Mouse (Mus musculus) liver, adult 2 months (tissue): ENCODE results near the gene Plscr1. TPM values are rescaled to one million over a fixed set of nuclear protein-coding genes. Genes with fewer than 3 reads are reported as not detected.
A peak's percentile ranks its signal among the peaks of the same experiment; 100 is the strongest.

Source experiments
- DNase-seq: peaks from one replicate; pipeline ENCODE4 v3.0.0-alpha.2; 2011; ENCODE audit warnings: low read depth, low spot score; ENCODE audit errors: extremely low read depth
- H3K27ac ChIP-seq: fragments of 200-500 bp; replicated peaks from 2 replicates; pipeline ENCODE4 v1.5.1; 2012; ENCODE audit warnings: low read depth, mild to moderate bottlenecking, control low read depth, inconsistent platforms, low read length; ENCODE audit not compliant: insufficient read depth
- H3K27me3 ChIP-seq: fragments of 200-500 bp; 2 replicates; pipeline ENCODE4 v1.6.1; 2012; ENCODE audit warnings: mild to moderate bottlenecking, moderate library complexity, low read length, inconsistent platforms; ENCODE audit not compliant: control insufficient read depth, insufficient read depth
- H3K36me3 ChIP-seq: fragments of 200-500 bp; 2 replicates; pipeline ENCODE4 v1.6.1; 2012; ENCODE audit warnings: low read length, inconsistent platforms; ENCODE audit not compliant: control insufficient read depth, insufficient read depth
- H3K4me1 ChIP-seq: fragments of 200-500 bp; 2 replicates; pipeline ENCODE4 v1.6.1; 2011; ENCODE audit warnings: low read length; ENCODE audit not compliant: control insufficient read depth, insufficient read depth
- H3K4me3 ChIP-seq: fragments of 200-500 bp; 2 replicates; pipeline ENCODE4 v1.5.1; 2011; ENCODE audit warnings: low read depth, mild to moderate bottlenecking, control low read depth, low read length, moderate library complexity; ENCODE audit not compliant: insufficient read depth
- H3K79me2 ChIP-seq: fragments of 200-500 bp; 2 replicates; pipeline ENCODE4 v1.6.1; 2012; ENCODE audit warnings: inconsistent platforms, mild to moderate bottlenecking, low read length, moderate library complexity; ENCODE audit not compliant: control insufficient read depth, insufficient read depth
- H3K9ac ChIP-seq: fragments of 200-500 bp; 2 replicates; pipeline ENCODE4 v1.6.1; 2012; ENCODE audit warnings: low read depth, mild to moderate bottlenecking, control low read depth, inconsistent platforms, low read length
- CTCF ChIP-seq: fragments of 200-500 bp; IDR thresholded peaks from 2 replicates; pipeline ENCODE4 v1.5.1; 2011; ENCODE audit warnings: low read depth, low read length, control low read depth
- POLR2A ChIP-seq: fragments of 200-500 bp; IDR thresholded peaks from 2 replicates; pipeline ENCODE4 v1.6.1; 2011; ENCODE audit warnings: low read length, control low read depth; ENCODE audit not compliant: insufficient read depth; ENCODE audit errors: extremely low read depth
- WGBS: fragments of 180-500 bp; shearing (Covaris S2); methylation state at CpG from one replicate; pipeline ENCODE4 v1.1.7; 2018; 5-methylcytosine and 5-hydroxymethylcytosine counted together
- polyA plus RNA-seq: library from polyadenylated mRNA; depleted of rRNA; stranded (reverse); fragments of >200 nt; gene quantifications from 2 replicates; pipeline ENCODE4 v1.2.3, GENCODE M21; 2012
- total RNA-seq: library from RNA; depleted of rRNA; stranded (reverse); fragments of >200 nt; gene quantifications from 2 replicates; pipeline ENCODE4 v1.2.3, GENCODE M21; 2014

Plscr1 gene
- total and polyA plus RNA-seq, 2 experiments = 9.9 to 18.3 TPM

DNA sequence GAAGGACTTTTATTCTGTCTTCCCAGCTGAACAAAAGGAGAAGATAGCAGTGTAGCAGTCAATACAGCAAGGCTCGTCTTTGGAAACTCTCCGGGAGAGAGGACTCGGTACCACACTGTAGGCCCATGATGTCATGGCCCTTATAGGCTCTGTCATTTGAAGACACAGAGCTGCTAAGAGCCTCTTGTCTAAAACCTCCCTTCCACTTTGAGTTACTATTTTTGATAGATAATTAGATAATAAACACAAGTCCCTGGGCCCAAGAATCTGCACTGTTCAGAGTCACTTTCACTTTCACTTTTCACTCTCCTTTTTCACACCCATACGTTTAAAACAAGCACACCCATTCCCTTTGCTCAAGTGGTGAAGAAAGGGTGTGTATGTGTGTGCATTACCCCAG lies 16.2 kb downstream of the Plscr1 start:
- TF ChIP-seq CTCF (no peak), POLR2A (no peak)
- 25% methylated on average over 4 of the region's 4 CpGs for WGBS
- Histone ChIP-seq H3K27ac (peak overlapping the region; percentile 86), H3K4me3 (peak overlapping the region; percentile 35), H3K4me1 (peaks cover 13% of the 10 kb centered on the region), H3K27me3 (no peaks in the 10 kb centered on the region), H3K36me3 (peaks cover 16% of the 10 kb centered on the region; the same call in 1 of the 2 replicates), H3K9ac (peak overlapping the region; percentile 49), H3K79me2 (peaks cover 2% of the 10 kb centered on the region; the same call in 1 of the 2 replicates)
- DNase-seq = peak; percentile 66

DNA sequence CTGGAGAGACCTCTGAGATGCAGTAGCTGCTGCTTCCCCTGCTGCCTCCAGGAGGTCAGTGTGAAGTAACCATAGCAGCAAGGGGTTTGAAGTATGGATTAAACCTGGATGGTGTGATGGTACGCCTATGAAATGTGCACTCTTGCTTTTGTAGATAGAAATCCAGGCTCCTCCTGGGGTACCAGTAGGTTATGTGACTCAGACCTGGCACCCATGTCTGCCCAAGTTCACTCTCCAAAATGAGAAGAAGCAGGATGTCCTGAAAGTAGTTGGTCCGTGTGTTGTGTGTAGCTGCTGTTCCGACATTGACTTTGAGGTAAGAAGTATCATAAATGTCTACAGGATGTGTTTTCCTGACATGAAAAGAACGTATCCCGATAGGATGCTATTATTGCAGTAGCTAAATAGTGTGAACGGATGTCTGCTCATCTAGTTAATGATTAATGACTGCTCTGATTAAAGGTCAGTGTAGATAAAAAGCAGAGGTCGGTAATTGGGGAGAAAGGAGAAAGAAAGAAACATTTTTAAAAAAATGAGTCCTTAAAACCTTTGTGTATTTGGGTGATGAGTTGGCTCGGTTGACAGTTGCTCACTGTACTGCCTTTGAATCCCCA lies 17.1 kb downstream of the Plscr1 start:
- H3K27ac ChIP-seq = peak overlapping the region; percentile 93
- 15% methylated on average over 8 of the region's 8 CpGs for WGBS
- H3K4me1 ChIP-seq = peaks cover 16% of the 10 kb centered on the region
- H3K9ac ChIP-seq = no peak overlapping the region
- H3K27me3 ChIP-seq = no peaks in the 10 kb centered on the region
- H3K79me2 ChIP-seq = peaks cover 2% of the 10 kb centered on the region; the same call in 1 of the 2 replicates
- peak; percentile 90 for DNase-seq
- H3K4me3 ChIP-seq = no peak overlapping the region
- peaks cover 9% of the 10 kb centered on the region; the same call in 1 of the 2 replicates for H3K36me3 ChIP-seq
- TF ChIP-seq CTCF = no peak
- no peak for TF ChIP-seq POLR2A

DNA sequence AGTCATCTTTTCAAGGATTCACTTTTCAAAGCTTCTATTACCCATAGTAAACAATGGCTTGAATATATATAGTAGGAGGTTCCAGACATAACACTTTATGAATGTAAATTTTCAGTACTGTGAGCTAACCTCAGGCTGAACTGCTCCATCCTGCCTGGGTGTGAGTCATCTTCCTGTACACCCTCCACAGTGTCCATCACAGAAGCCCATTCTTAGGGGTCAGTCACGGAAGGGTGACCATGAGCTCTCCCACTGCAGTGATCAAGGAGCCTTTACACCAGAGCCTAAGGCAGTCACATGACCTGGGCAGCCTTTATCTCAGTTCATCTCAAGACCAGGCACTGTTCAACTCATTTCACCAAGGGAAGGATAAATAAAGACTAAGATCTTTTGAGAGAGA lies 18.2 kb downstream of the Plscr1 start:
- peaks cover 5% of the 10 kb centered on the region; the same call in 1 of the 2 replicates for H3K36me3 ChIP-seq
- 81% methylated on average over 1 of the region's 1 CpGs for WGBS
- H3K9ac ChIP-seq = no peak overlapping the region
- DNase-seq = no peak
- H3K4me3 ChIP-seq = no peak overlapping the region
- peaks cover 16% of the 10 kb centered on the region for H3K4me1 ChIP-seq
- peaks cover 2% of the 10 kb centered on the region; the same call in 1 of the 2 replicates for H3K79me2 ChIP-seq
- TF ChIP-seq POLR2A (no peak), CTCF (no peak)
- H3K27ac ChIP-seq = 0 out of 2 replicates have a peak overlapping the region, but pooled peaks have one; percentile 45
- no peaks in the 10 kb centered on the region for H3K27me3 ChIP-seq

DNA sequence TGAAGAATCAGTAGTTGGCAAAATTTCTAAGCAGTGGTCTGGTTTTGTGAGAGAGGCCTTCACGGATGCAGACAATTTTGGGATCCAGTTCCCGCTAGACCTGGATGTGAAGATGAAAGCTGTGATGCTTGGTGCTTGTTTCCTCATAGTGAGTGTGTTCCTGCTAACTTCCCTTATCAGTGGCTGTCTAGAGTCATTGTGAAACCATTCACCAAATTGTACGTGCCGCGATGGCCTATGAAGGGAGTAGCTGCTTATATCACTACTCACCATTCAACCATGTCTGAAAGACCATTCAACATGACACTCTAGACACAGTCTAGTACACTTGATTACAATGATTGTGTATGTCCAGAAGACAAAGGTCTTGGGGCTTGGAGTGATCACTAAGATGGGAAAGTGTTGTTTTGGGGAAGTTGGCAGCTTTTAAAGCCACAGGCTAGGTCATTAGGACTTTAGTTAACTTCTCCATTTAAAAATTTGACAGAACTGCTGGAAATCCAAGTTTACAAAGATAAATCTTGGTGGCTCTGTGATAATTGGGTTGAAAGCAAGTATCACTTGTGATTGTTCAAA lies 20.4 kb downstream of the Plscr1 start:
- H3K79me2 ChIP-seq = peaks cover 2% of the 10 kb centered on the region; the same call in 1 of the 2 replicates
- DNase-seq = no peak
- WGBS = 92% methylated on average over 5 of the region's 5 CpGs
- no peaks in the 10 kb centered on the region for H3K27me3 ChIP-seq
- H3K9ac ChIP-seq = no peak overlapping the region
- TF ChIP-seq CTCF (no peak), POLR2A (no peak)
- peaks cover 30% of the 10 kb centered on the region for H3K4me1 ChIP-seq
- peaks cover 3% of the 10 kb centered on the region; the same call in 1 of the 2 replicates for H3K36me3 ChIP-seq
- no peak overlapping the region for H3K4me3 ChIP-seq
- no peak overlapping the region for H3K27ac ChIP-seq

DNA sequence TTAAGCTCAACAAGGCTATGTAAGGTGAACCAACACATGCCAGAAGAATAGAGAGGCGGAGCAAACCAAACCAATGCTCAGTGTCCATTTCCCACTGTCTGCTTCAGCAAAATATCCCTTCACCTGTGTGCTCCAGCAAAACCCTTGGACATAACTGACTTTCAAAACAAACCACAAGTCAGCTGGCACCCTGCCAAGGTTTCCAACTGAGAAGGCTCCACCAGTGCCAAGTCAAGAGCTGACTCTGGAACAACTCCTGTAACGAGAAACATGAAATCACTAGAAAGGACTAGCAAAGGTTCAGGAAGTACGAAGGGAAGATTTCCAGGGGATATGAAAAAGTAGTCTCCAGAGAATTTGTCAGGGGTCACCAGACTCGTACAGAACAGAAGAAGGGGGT lies 21.4 kb downstream of the Plscr1 start:
- Histone ChIP-seq H3K4me1 (peaks cover 36% of the 10 kb centered on the region), H3K36me3 (peaks cover 3% of the 10 kb centered on the region; the same call in 1 of the 2 replicates), H3K27ac (peak overlapping the region; percentile 47), H3K27me3 (no peaks in the 10 kb centered on the region), H3K9ac (no peak overlapping the region), H3K4me3 (no peak overlapping the region), H3K79me2 (peaks cover 2% of the 10 kb centered on the region; the same call in 1 of the 2 replicates)
- WGBS = 27% methylated on average over 4 of the region's 4 CpGs
- DNase-seq = peak; percentile 95
- TF ChIP-seq POLR2A (no peak), CTCF (no peak)
